In the genomic region with DNA sequence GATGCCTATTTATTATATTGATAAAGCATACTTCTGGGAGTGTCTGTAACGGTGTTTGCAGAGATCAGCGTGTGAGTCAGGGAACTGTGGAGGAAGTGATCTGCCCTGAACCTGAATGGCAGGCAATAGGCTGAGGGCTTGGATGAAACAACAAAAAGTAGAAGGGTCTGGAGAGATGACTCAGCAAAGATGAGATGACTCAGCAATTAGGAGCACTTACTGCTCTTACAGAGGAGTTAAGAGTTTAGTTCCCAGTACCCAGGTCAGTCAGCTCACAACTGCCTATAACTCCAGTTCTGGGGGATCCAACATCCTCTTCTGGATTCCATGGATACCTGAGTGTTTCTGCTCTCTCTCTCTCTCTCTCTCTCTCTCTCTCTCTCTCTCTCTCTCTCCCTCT, we compare ENCODE assay signal across 25 mouse cellular contexts.
DNase-seq lines count a peak whose midpoint lies in the region; ATAC-seq and TF ChIP-seq lines count a peak whose summit lies in the region.
"Had no signal": no experiment of that assay in that cellular context is flagged by ENCODE, and none has a peak within 500 bp of the region (broad histone marks: within the 10 kb centered on the region; RNA-seq: fewer than 3 reads in every experiment).

No protein-coding gene starts in this region.

- H3K4me3 ChIP-seq in liver, embryonic 12.5 days, result no peak overlapping the region
- H3K4me3 ChIP-seq in MEL (ENCODE audit: control insufficient read depth in 1 of 2, insufficient read depth in 1 of 2, low read depth in 2 of 2, low read length in 2 of 2), result no peak overlapping the region
- H3K4me3 ChIP-seq in liver, embryonic 13.5 days (replicated peaks), result no peak overlapping the region
- H3K4me3 ChIP-seq in gastrocnemius, adult 2 months, result no peak overlapping the region
- H3K4me3 ChIP-seq: heart, embryonic 10.5 days; hindbrain, embryonic 13.5 days; liver, embryonic 15.5 days; neural tube, embryonic 15.5 days had no signal

- H3K9ac ChIP-seq in liver, embryonic 12.5 days, result no peak overlapping the region
- no peak overlapping the region for H3K9ac ChIP-seq in MEL (ENCODE audit: control insufficient read depth, low read depth, low read length, poor library complexity, severe bottlenecking)
- H3K9ac ChIP-seq in liver, embryonic 13.5 days, result no peak overlapping the region
- H3K9ac ChIP-seq: hindbrain, embryonic 13.5 days; liver, embryonic 15.5 days; neural tube, embryonic 15.5 days had no signal

- no peaks in the 10 kb centered on the region for H3K4me1 ChIP-seq in liver, embryonic 12.5 days
- no peaks in the 10 kb centered on the region for H3K4me1 ChIP-seq in MEL (ENCODE audit: control insufficient read depth in 1 of 2, insufficient read depth in 2 of 2, low read length in 2 of 2)
- H3K4me1 ChIP-seq in liver, embryonic 13.5 days (replicated peaks), result no peaks in the 10 kb centered on the region
- H3K4me1 ChIP-seq: heart, embryonic 10.5 days; hindbrain, embryonic 13.5 days; liver, embryonic 15.5 days; neural tube, embryonic 15.5 days had no signal

- peak; percentile 55; the same call in 1 of the 2 replicates for ATAC-seq in liver, embryonic 12.5 days
- ATAC-seq in liver, embryonic 13.5 days (ENCODE audit: low read depth), result no peak; the same call in 1 of the 2 replicates
- ATAC-seq: forebrain, embryonic 14.5 days; Patski had no signal

- H3K36me3 ChIP-seq in liver, embryonic 12.5 days, result no peaks in the 10 kb centered on the region
- H3K36me3 ChIP-seq in MEL (ENCODE audit: control insufficient read depth in 1 of 2, insufficient read depth in 2 of 2, low read length in 2 of 2), result no peaks in the 10 kb centered on the region
- H3K36me3 ChIP-seq in liver, embryonic 13.5 days, result no peaks in the 10 kb centered on the region
- H3K36me3 ChIP-seq: heart, embryonic 10.5 days; hindbrain, embryonic 13.5 days; liver, embryonic 15.5 days; neural tube, embryonic 15.5 days had no signal

- DNase-seq in embryo, embryonic 10 days (ENCODE audit: low spot score), result peak; percentile 21
- no peak for DNase-seq in embryo, embryonic 9.5 days (ENCODE audit: extremely low spot score)
- DNase-seq in liver, result no peak
- peak; percentile 7 for DNase-seq in MEL (ENCODE audit: low read depth, low spot score)
- DNase-seq in liver, embryonic 13.5 days, result peak; percentile 33
- DNase-seq in gastrocnemius, adult 2 months, result no peak
- no peak for DNase-seq in cerebellum, postnatal 4 days (ENCODE audit: low spot score in 2 of 2)
- DNase-seq: adrenal gland, postnatal 10 days; cerebellum, adult 9-11 months; heart, postnatal 36 days; kidney, adult 11 months; layer of hippocampus, postnatal 36 days; lung, postnatal 4 days; right cerebral cortex, adult 18-20 months; right cerebral cortex, postnatal 4 days; thymus, adult 18-20 months; thymus, postnatal 36 days had no signal

- TF ChIP-seq RAD21 in MEL (IDR thresholded peaks at IDR 0.05; ENCODE audit: low read depth, low read length), result no peak

- H3K9me3 ChIP-seq in liver, embryonic 12.5 days (replicated peaks), result no peaks in the 10 kb centered on the region
- H3K9me3 ChIP-seq in MEL (replicated peaks; ENCODE audit: insufficient read depth, low read length), result no peaks in the 10 kb centered on the region
- H3K9me3 ChIP-seq in liver, embryonic 13.5 days (replicated peaks), result no peaks in the 10 kb centered on the region
- H3K9me3 ChIP-seq: heart, embryonic 10.5 days; liver, embryonic 15.5 days; neural tube, embryonic 15.5 days had no signal

- H3K27ac ChIP-seq in liver, embryonic 12.5 days, result no peak overlapping the region
- H3K27ac ChIP-seq in MEL (ENCODE audit: control insufficient read depth, low read depth, low read length), result no peak overlapping the region
- no peak overlapping the region for H3K27ac ChIP-seq in liver, embryonic 13.5 days
- H3K27ac ChIP-seq in gastrocnemius, adult 2 months, result no peak overlapping the region
- H3K27ac ChIP-seq: hindbrain, embryonic 13.5 days; kidney, postnatal 0 days; liver, embryonic 15.5 days; neural tube, embryonic 15.5 days had no signal

- no peak overlapping the region for H3K4me2 ChIP-seq in liver, embryonic 12.5 days
- no peak overlapping the region for H3K4me2 ChIP-seq in liver, embryonic 13.5 days
- H3K4me2 ChIP-seq: hindbrain, embryonic 13.5 days; liver, embryonic 15.5 days; neural tube, embryonic 15.5 days had no signal

- WGBS in liver, embryonic 12.5 days (ENCODE audit: insufficient replicate concordance), result 53% methylated on average over 2 of the region's 2 CpGs
- WGBS in liver, embryonic 13.5 days (ENCODE audit: insufficient replicate concordance), result 61% methylated on average over 2 of the region's 2 CpGs

- H3K27me3 ChIP-seq in liver, embryonic 12.5 days (replicated peaks), result no peaks in the 10 kb centered on the region
- no peaks in the 10 kb centered on the region for H3K27me3 ChIP-seq in MEL (ENCODE audit: control insufficient read depth in 1 of 2, insufficient read depth in 2 of 2, low read length in 2 of 2)
- H3K27me3 ChIP-seq in liver, embryonic 13.5 days, result no peaks in the 10 kb centered on the region
- H3K27me3 ChIP-seq: liver, embryonic 15.5 days; Patski had no signal

- intact Hi-C loops in gastrocnemius, adult 2 months (cut with DNase I), result no loop called here

- TF ChIP-seq POLR2A in MEL (IDR thresholded peaks at IDR 0.05; ENCODE audit: control insufficient read depth in 1 of 2, insufficient read depth in 1 of 2, low read depth in 1 of 2, low read length in 2 of 2, poor library complexity in 1 of 2), result no peak

- no peaks in the 10 kb centered on the region for H3K79me2 ChIP-seq in MEL (ENCODE audit: control insufficient read depth, insufficient read depth, low read length, poor library complexity)

- TF ChIP-seq EP300 in MEL (IDR thresholded peaks at IDR 0.05; ENCODE audit: low read depth in 1 of 2, low read length in 2 of 2), result no peak

- TF ChIP-seq CTCF in MEL (IDR thresholded peaks at IDR 0.05 in 2 of 3, conservative IDR thresholded peaks at IDR 0.05 in 1 of 3; ENCODE audit: control insufficient read depth in 1 of 3, insufficient read depth in 1 of 3, low read depth in 2 of 3, low read length in 3 of 3, poor library complexity in 1 of 3, severe bottlenecking in 1 of 3), result no peak
- no peak for TF ChIP-seq CTCF in gastrocnemius, adult 2 months (IDR thresholded peaks at IDR 0.05)

TF ChIP-seq in MEL, 35 proteins besides CTCF, POLR2A, EP300 and RAD21:
- TF ChIP-seq SIN3A (IDR thresholded peaks at IDR 0.05; ENCODE audit: low read length) (no peak), USF2 (IDR thresholded peaks at IDR 0.05; ENCODE audit: borderline replicate concordance in 1 of 2, insufficient read depth in 1 of 2, low read depth in 1 of 2, low read length in 2 of 2) (no peak), KAT2A (conservative IDR thresholded peaks at IDR 0.05; ENCODE audit: low read depth, low read length) (no peak), SMC3 (IDR thresholded peaks at IDR 0.05; ENCODE audit: low read depth, low read length) (no peak), GABPA (IDR thresholded peaks at IDR 0.05; ENCODE audit: low read depth, low read length) (no peak), CHD2 (IDR thresholded peaks at IDR 0.05; ENCODE audit: low read length) (no peak), GATA1 (IDR thresholded peaks at IDR 0.05; ENCODE audit: low read depth, low read length) (no peak), UBTF (IDR thresholded peaks at IDR 0.05; ENCODE audit: borderline replicate concordance, insufficient read depth, low read depth, low read length) (no peak), MXI1 (IDR thresholded peaks at IDR 0.05; ENCODE audit: low read depth, low read length) (no peak), MYB (IDR thresholded peaks at IDR 0.05; ENCODE audit: low read depth, low read length) (no peak), ETS1 (IDR thresholded peaks at IDR 0.05; ENCODE audit: low read depth, low read length) (no peak), MYC (IDR thresholded peaks at IDR 0.05; ENCODE audit: low read depth, low read length) (no peak), ELF1 (IDR thresholded peaks at IDR 0.05; ENCODE audit: low read depth, low read length) (no peak), TCF12 (IDR thresholded peaks at IDR 0.05; ENCODE audit: low read depth, low read length) (no peak), MAFK (IDR thresholded peaks at IDR 0.05; ENCODE audit: borderline replicate concordance, low read depth, low read length) (no peak), ZC3H11A (IDR thresholded peaks at IDR 0.05; ENCODE audit: low read depth, low read length) (no peak), ZKSCAN1 (IDR thresholded peaks at IDR 0.05; ENCODE audit: low read depth, low read length) (no peak), CHD1 (IDR thresholded peaks at IDR 0.05; ENCODE audit: low read depth, low read length) (no peak), JUND (IDR thresholded peaks at IDR 0.05; ENCODE audit: low read depth, low read length) (no peak)
TF ChIP-seq in MEL: peak in this region for 0.

Comparison
In these comparisons a context has a peak if more than half of its experiments do, and no peak if none do; other contexts are left out.
1. DNase-seq: peak in embryo, embryonic 10 days (single experiment), MEL (single experiment) and liver, embryonic 13.5 days (single experiment); none in embryo, embryonic 9.5 days (single experiment), liver (single experiment), gastrocnemius, adult 2 months (single experiment) and cerebellum, postnatal 4 days (0 of 2).